Mouse (Mus musculus) CD4-positive naive resting alpha-beta T cell, adult 57 days (primary cell): Measurements from ENCODE around the gene Rfx4. TPM values are rescaled to one million over a fixed set of nuclear protein-coding genes. Genes with fewer than 3 reads are reported as not detected.

ENCODE experiments used
- total RNA-seq: library from RNA; stranded (reverse); gene quantifications from one replicate; pipeline ENCODE4 v1.2.4, GENCODE M21; 2023

Rfx4 gene
- not detected for total RNA-seq

GRCm38 (mm10) chr10:84755786-84756203 lies at the start of gene Rfx4:
TSS of gene Rfx4 (plus strand) at chr10:84756062.

GRCm38 (mm10) chr10:84916810-84917730 lies 161.2 kb downstream of the Rfx4 start, which contains the start of gene Ric8b:
TSS of gene Ric8b (plus strand) at chr10:84917616.

Other genes with a start within 250 kb of the Rfx4 start
- 3.3 TPM for gene Ckap4, start 222.0 kb upstream of the Rfx4 start, total RNA-seq
- gene Tcp11l2, start 179.4 kb upstream of the Rfx4 start, total RNA-seq = 145 TPM
- 43.0 TPM for gene Polr3b, start 133.8 kb upstream of the Rfx4 start, total RNA-seq
- gene Ric8b, start 161.6 kb downstream of the Rfx4 start, total RNA-seq = 31.2 TPM